9 mouse cellular contexts compared by ENCODE assay signal in genomic region chr1:135852044-135852756, GRCm38 (mm10). TPM values are rescaled to one million over a fixed set of nuclear protein-coding genes. Genes with fewer than 3 reads are reported as not detected.
DNase-seq lines count a peak whose midpoint lies in the region; ATAC-seq and TF ChIP-seq lines count a peak whose summit lies in the region.
"Had no signal": no experiment of that assay in that cellular context is flagged by ENCODE, and none has a peak within 500 bp of the region (broad histone marks: within the 10 kb centered on the region; RNA-seq: fewer than 3 reads in every experiment).

No protein-coding gene starts in this region.

- no peak for TF ChIP-seq CTCF in intestine, postnatal 0 days (IDR thresholded peaks at IDR 0.05; ENCODE audit: low read depth)

- peaks cover 10% of the 10 kb centered on the region; the same call in 1 of the 2 replicates for H3K4me1 ChIP-seq in intestine, embryonic 15.5 days (replicated peaks)
- peaks cover 6% of the 10 kb centered on the region; the same call in 1 of the 2 replicates for H3K4me1 ChIP-seq in intestine, postnatal 0 days (replicated peaks; ENCODE audit: control insufficient read depth, insufficient read depth, low read length)
- H3K4me1 ChIP-seq in hindbrain, embryonic 10.5 days (replicated peaks): peaks cover 38% of the 10 kb centered on the region
- peaks cover 26% of the 10 kb centered on the region for H3K4me1 ChIP-seq in neural tube, embryonic 13.5 days (replicated peaks)

- H3K36me3 ChIP-seq in intestine, embryonic 15.5 days: no peaks in the 10 kb centered on the region
- no peaks in the 10 kb centered on the region for H3K36me3 ChIP-seq in intestine, postnatal 0 days (ENCODE audit: control insufficient read depth, insufficient read depth)
- H3K36me3 ChIP-seq in hindbrain, embryonic 10.5 days: no peaks in the 10 kb centered on the region
- H3K36me3 ChIP-seq in neural tube, embryonic 13.5 days: no peaks in the 10 kb centered on the region

- H3K4me2 ChIP-seq in intestine, embryonic 15.5 days (replicated peaks): no peak overlapping the region
- H3K4me2 ChIP-seq in intestine, postnatal 0 days (replicated peaks; ENCODE audit: low read depth): no peak overlapping the region
- H3K4me2 ChIP-seq in neural tube, embryonic 13.5 days: no peak overlapping the region

- H3K27ac ChIP-seq in intestine, embryonic 15.5 days: no peak overlapping the region
- H3K27ac ChIP-seq in intestine, postnatal 0 days (ENCODE audit: low read depth, low read length): no peak overlapping the region
- peak overlapping the region; percentile 77 for H3K27ac ChIP-seq in hindbrain, embryonic 10.5 days
- H3K27ac ChIP-seq in neural tube, embryonic 13.5 days (replicated peaks): peak overlapping the region; percentile 35

- no peak overlapping the region for H3K4me3 ChIP-seq in intestine, embryonic 15.5 days (replicated peaks)
- H3K4me3 ChIP-seq in intestine, postnatal 0 days (ENCODE audit: low read depth, low read length): no peak overlapping the region
- H3K4me3 ChIP-seq in hindbrain, embryonic 10.5 days: peak overlapping the region; percentile 9; the same call in 1 of the 2 replicates
- H3K4me3 ChIP-seq in neural tube, embryonic 13.5 days: no peak overlapping the region

- no peak overlapping the region for H3K9ac ChIP-seq in intestine, embryonic 15.5 days
- H3K9ac ChIP-seq in intestine, postnatal 0 days (ENCODE audit: low read depth, low read length): no peak overlapping the region
- 0 out of 2 replicates have a peak overlapping the region, but pooled peaks have one; percentile 2 for H3K9ac ChIP-seq in neural tube, embryonic 13.5 days

- DNase-seq in embryo, embryonic 10.5 days (ENCODE audit: low spot score): peak; percentile 53
- DNase-seq in hindbrain, embryonic 10.5 days (ENCODE audit: low spot score): peak; percentile 40
- DNase-seq in spleen, postnatal 36 days (ENCODE audit: low spot score in 2 of 2): no peak
- no peak for DNase-seq in gastrocnemius, adult 8-10 months (ENCODE audit: low spot score in 2 of 2)
- no peak for DNase-seq in cerebellum, postnatal 10 days
- DNase-seq: gastrocnemius, postnatal 36 days had no signal

- H3K9me3 ChIP-seq in intestine, embryonic 15.5 days: no peaks in the 10 kb centered on the region
- no peaks in the 10 kb centered on the region for H3K9me3 ChIP-seq in intestine, postnatal 0 days (ENCODE audit: control insufficient read depth)
- H3K9me3 ChIP-seq in hindbrain, embryonic 10.5 days: no peaks in the 10 kb centered on the region
- H3K9me3 ChIP-seq in neural tube, embryonic 13.5 days: no peaks in the 10 kb centered on the region

- WGBS in intestine, embryonic 15.5 days: 55% methylated on average over 13 of the region's 13 CpGs
- 54% methylated on average over 13 of the region's 13 CpGs for WGBS in intestine, postnatal 0 days
- WGBS in hindbrain, embryonic 10.5 days: 45% methylated on average over 13 of the region's 13 CpGs
- 38% methylated on average over 13 of the region's 13 CpGs for WGBS in neural tube, embryonic 13.5 days

- ATAC-seq in intestine, embryonic 15.5 days: peak; percentile 39
- no peak for ATAC-seq in intestine, postnatal 0 days
- ATAC-seq in neural tube, embryonic 13.5 days (ENCODE audit: low read depth): peak; percentile 51

- no peaks in the 10 kb centered on the region for H3K27me3 ChIP-seq in intestine, embryonic 15.5 days (replicated peaks)
- no peaks in the 10 kb centered on the region for H3K27me3 ChIP-seq in intestine, postnatal 0 days (replicated peaks; ENCODE audit: control insufficient read depth, insufficient read depth, low read length)
- H3K27me3 ChIP-seq in hindbrain, embryonic 10.5 days (ENCODE audit: insufficient read depth, poor library complexity, severe bottlenecking): no peaks in the 10 kb centered on the region; the same call in 1 of the 2 replicates
- no peaks in the 10 kb centered on the region for H3K27me3 ChIP-seq in neural tube, embryonic 13.5 days

RNA-seq across cellular contexts. Expression of gene Tnnt2, which starts 16.0 kb away (rescaled TPM):
- polyA plus RNA-seq in intestine, embryonic 15.5 days (2015; fragmentation: Nextera tagmentation; extraction: Ambion mirVana): 16.4 and 17.4 TPM in 2 replicates
- polyA plus RNA-seq in intestine, postnatal 0 days (2015; fragmentation: Nextera tagmentation; extraction: Ambion mirVana): 56.8 and 73.9 TPM in 2 replicates
- polyA plus RNA-seq in hindbrain, embryonic 10.5 days (2016; fragmentation: Nextera tagmentation; extraction: Ambion mirVana): 0.35 and 2.9 TPM in 2 replicates
- 10.9 and 22.7 TPM in 2 replicates for polyA plus RNA-seq in neural tube, embryonic 13.5 days (2015; fragmentation: Nextera tagmentation; extraction: Ambion mirVana)
- total RNA-seq in gastrocnemius, adult 8-10 months (2022): 1 to 10 TPM; 4.0 to 5.8 (median 4.6) TPM

RNA-seq across cellular contexts. Expression of gene Lad1, which starts 33.8 kb away (rescaled TPM):
- 179 and 196 TPM in 2 replicates for polyA plus RNA-seq in intestine, embryonic 15.5 days (2015; fragmentation: Nextera tagmentation; extraction: Ambion mirVana)
- 208 and 224 TPM in 2 replicates for polyA plus RNA-seq in intestine, postnatal 0 days (2015; fragmentation: Nextera tagmentation; extraction: Ambion mirVana)
- 1.0 and 3.9 TPM in 2 replicates for polyA plus RNA-seq in hindbrain, embryonic 10.5 days (2016; fragmentation: Nextera tagmentation; extraction: Ambion mirVana)
- 0.40 and 0.73 TPM in 2 replicates for polyA plus RNA-seq in neural tube, embryonic 13.5 days (2015; fragmentation: Nextera tagmentation; extraction: Ambion mirVana)
- not detected for total RNA-seq in gastrocnemius, adult 8-10 months (2022)
- total RNA-seq: gastrocnemius, postnatal 36 days had no signal

Comparison
In these comparisons a context has a peak if more than half of its experiments do, and no peak if none do; other contexts are left out.
1. H3K27ac ChIP-seq: peak in hindbrain, embryonic 10.5 days (single experiment) and neural tube, embryonic 13.5 days (single experiment); none in intestine, embryonic 15.5 days (single experiment) and intestine, postnatal 0 days (single experiment).
2. DNase-seq: peak in embryo, embryonic 10.5 days (single experiment) and hindbrain, embryonic 10.5 days (single experiment); none in spleen, postnatal 36 days (0 of 2), gastrocnemius, adult 8-10 months (0 of 2) and cerebellum, postnatal 10 days (0 of 2).
3. RNA of gene Lad1, which starts 33.8 kb away (polyA plus RNA-seq): 208 to 224 TPM in intestine, postnatal 0 days and 179 to 196 TPM in intestine, embryonic 15.5 days; 1.0 to 3.9 TPM in hindbrain, embryonic 10.5 days and 0.40 to 0.73 TPM in neural tube, embryonic 13.5 days; every median in the first group is over 10 times any median in the second.